Mouse (Mus musculus) megakaryocyte, embryonic 14.5 days (primary cell): ENCODE measurements around the gene Cbfa2t3. TPM values are rescaled to one million over a fixed set of nuclear protein-coding genes. Genes with fewer than 3 reads are reported as not detected.

Experiments used
- H3K27me3 ChIP-seq: replicated peaks from 2 replicates; pipeline ENCODE3; 2012; ENCODE audit warnings: inconsistent platforms
- H3K36me3 ChIP-seq: replicated peaks from 2 replicates; pipeline ENCODE3; 2012; ENCODE audit warnings: low read length, inconsistent platforms, mixed read lengths
- H3K4me1 ChIP-seq: 2 replicates; pipeline ENCODE4 v1.6.1; 2012; ENCODE audit warnings: inconsistent platforms
- H3K4me3 ChIP-seq: replicated peaks from 2 replicates; pipeline ENCODE3; 2012; ENCODE audit warnings: moderate library complexity, mild to moderate bottlenecking, inconsistent platforms
- H3K9me3 ChIP-seq: 2 replicates; pipeline ENCODE4 v1.6.1; 2012; ENCODE audit warnings: inconsistent platforms
- FLI1 ChIP-seq: IDR thresholded peaks from 2 replicates; pipeline ENCODE4 v1.6.1; 2012; ENCODE audit warnings: low read length, inconsistent platforms, mixed read lengths
- GATA1 ChIP-seq: IDR thresholded peaks from 3 replicates; pipeline ENCODE4 v1.6.1; 2012; ENCODE audit warnings: mixed read lengths, low read length, inconsistent platforms, borderline replicate concordance
- polyA plus RNA-seq: library from polyadenylated mRNA; stranded (reverse); fragments of >175 nt; gene quantifications from 2 replicates; pipeline ENCODE4 v1.2.3, GENCODE M21; 2012; ENCODE audit warnings: low replicate concordance; ENCODE audit not compliant: insufficient read depth

Gene Cbfa2t3
- polyA plus RNA-seq, 1 experiment: 54.9 TPM

DNA sequence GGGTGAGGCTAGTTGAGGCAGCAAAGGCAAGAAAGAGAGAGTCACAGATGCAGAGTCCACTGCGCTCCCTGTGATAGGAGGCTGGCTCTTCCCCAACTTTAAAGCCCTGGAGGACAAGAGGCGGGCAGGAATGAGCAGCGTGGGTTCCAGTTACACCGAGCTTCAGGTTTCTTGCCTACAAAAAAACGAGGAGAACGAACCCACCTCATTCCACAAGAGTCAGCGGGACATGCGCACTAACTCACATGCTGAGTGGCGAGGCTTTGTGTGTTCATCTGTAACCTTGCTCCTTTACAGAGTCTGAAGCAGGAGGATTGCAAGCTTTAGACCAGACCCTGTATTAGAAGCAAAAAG, 40.1 kb downstream of the Cbfa2t3 start:
- Histone ChIP-seq H3K9me3 (no peaks in the 10 kb centered on the region), H3K27me3 (no peaks in the 10 kb centered on the region), H3K4me3 (peak overlapping the region; percentile 3), H3K36me3 (peaks cover 100% of the 10 kb centered on the region), H3K4me1 (peaks cover 99% of the 10 kb centered on the region)
- TF ChIP-seq FLI1 (no peak), GATA1 (no peak)

DNA sequence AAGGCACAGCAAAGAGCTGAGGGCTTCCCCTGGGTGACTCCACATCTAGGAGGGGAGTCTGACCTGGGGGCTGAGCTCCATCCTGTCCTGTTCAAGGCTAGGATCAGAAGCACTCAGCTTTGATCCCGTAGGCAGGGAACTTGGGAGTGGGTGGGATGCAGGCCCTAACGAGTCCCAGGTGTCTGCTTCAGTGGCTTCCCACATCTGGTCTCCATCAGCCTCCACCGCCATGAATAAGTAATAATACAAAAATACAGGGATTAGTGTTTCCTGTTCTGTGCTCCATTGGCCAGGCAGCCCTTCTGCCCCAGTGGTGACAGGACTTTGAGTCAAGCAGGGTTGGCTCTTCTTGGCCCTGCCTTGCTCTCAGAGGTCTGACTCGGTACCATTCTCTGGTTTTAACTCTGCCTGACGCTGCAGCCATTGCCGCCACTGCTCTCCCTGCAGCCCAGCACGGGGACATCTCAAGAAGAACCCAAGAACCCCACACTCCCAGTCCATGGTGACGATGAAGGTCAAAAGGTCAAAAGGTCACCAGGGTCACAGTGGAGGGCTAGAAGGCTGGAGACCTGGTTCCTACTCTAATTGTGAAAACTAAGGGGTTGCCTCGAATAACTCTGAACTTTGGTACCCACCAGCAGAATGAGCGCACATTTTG, 40.6 kb downstream of the Cbfa2t3 start:
- peaks cover 100% of the 10 kb centered on the region for H3K36me3 ChIP-seq
- H3K4me3 ChIP-seq: no peak overlapping the region
- H3K27me3 ChIP-seq: no peaks in the 10 kb centered on the region
- no peaks in the 10 kb centered on the region for H3K9me3 ChIP-seq
- peaks cover 99% of the 10 kb centered on the region for H3K4me1 ChIP-seq
- no peak for TF ChIP-seq FLI1
- TF ChIP-seq GATA1: no peak

DNA sequence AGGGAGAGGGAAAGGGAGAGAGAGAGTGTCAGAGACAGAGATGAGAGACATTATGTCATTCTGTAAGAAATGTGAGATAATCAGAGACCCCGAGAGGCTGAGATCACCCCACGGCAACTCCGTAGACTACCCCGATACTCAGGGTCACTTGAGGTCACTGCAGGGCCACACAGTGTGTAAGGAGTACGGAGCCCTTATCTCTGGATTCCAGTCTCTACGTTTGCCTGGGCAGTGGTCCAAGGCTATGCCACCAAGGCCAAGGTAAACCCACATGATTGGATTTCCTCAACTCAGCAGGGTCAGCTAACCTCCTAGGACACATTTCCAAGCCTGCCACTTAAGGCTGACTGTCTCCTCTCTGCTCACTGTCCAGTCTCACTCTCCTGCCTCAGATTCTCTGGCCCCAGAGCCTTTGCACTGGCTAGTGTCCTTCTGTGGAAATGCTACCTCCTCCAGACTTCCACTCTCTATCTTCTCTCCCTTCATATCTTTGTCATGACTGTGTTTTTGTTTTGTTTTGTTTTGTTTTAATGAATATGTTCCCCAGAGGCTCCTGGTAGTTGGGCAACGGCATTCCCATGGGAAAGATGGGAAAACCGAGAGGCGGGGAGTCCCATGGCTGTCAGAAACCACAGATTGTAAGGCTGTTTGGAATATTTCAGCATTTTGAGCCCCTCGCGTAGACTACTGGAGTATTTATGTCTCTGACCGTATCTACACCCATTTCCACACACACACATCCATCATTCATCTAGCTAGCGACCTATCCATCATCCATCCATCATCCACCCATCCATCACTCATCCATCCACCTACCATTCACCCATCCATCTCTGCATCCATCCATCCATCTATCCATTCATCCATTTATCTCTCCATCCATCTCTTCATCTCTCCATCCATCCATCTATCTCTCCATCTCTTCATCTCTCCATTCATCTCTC, 42.6 kb downstream of the Cbfa2t3 start:
- H3K4me1 ChIP-seq: peaks cover 99% of the 10 kb centered on the region
- no peaks in the 10 kb centered on the region for H3K9me3 ChIP-seq
- H3K27me3 ChIP-seq: no peaks in the 10 kb centered on the region
- TF ChIP-seq FLI1 (no peak), GATA1 (no peak)
- peak overlapping the region; percentile 13 for H3K4me3 ChIP-seq
- peaks cover 100% of the 10 kb centered on the region for H3K36me3 ChIP-seq

DNA sequence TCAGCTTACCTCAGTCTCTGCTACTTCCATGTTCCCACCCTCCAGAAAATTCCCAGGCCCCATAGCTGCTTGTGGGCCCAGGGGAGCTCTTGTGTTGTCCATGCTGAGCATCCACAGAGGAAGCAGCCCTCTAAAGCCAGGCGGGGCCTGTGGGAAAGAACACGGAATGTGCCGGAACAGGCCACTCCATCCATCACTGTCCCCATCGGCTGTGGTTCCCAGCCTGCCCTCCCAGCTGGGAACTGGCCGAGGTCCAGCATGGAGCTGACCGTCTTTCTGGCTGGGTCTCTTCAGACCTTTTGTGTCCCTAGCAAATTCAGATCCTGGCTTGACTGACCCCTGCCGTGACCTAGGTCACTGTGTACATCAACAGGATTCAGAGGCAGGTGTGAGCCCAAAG, 44.1 kb downstream of the Cbfa2t3 start:
- Histone ChIP-seq H3K4me3 (no peak overlapping the region), H3K4me1 (peaks cover 100% of the 10 kb centered on the region), H3K36me3 (peaks cover 100% of the 10 kb centered on the region), H3K27me3 (no peaks in the 10 kb centered on the region), H3K9me3 (no peaks in the 10 kb centered on the region)
- no peak for TF ChIP-seq GATA1

DNA sequence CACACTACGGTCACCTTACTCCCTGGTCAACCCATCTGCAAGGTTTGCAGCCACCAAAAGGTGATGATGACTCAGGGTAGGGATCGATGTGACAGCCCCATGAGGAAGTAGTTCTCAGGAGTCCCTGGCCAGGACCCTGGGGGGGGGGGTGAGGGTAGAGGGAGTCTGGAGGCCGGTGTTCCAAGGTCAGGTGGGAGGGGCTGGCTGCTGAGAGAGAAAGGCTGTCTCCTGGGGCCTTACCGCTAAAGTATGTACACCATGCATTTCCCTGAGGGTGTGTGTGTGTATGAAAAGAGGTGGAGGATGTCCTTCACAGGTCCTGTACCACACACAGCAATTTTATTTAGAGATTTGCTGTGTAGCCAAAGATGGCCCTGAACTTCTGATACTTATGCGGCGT, 46.3 kb downstream of the Cbfa2t3 start:
- Histone ChIP-seq H3K27me3 (no peaks in the 10 kb centered on the region), H3K4me1 (peaks cover 98% of the 10 kb centered on the region), H3K9me3 (no peaks in the 10 kb centered on the region), H3K4me3 (no peak overlapping the region), H3K36me3 (peaks cover 100% of the 10 kb centered on the region)
- no peak for TF ChIP-seq FLI1
- TF ChIP-seq GATA1: no peak

DNA sequence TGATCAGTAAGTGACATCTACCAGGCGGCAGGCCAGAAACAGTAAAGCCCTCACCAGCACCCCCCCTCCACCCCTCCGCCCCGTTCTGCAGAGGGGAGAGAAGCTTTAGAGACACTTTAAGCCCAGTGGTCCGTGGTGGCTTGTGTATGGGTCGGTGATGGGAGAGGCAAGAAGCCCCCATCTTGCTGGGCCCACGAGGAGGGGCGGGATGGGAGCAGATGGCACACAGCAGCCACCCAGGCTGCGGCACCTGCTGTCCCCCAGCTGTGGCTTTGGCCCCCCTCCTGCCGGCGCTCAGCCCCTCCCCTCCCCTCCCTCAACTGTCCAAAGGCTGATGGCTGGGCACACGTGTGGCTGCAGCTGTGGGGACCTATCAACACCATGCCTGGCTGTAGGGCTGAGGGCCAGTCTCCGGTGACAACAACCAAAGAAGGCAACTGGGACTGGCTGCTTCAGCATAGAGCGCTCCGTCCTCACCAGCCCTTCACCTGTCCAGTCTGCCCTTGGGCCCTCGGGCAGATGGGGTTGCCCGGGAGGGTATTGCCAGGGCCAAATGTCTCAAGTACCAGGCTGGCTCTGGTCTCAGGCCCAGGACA, 47.5 kb downstream of the Cbfa2t3 start:
- Histone ChIP-seq H3K4me1 (peaks cover 93% of the 10 kb centered on the region), H3K9me3 (no peaks in the 10 kb centered on the region), H3K4me3 (no peak overlapping the region), H3K27me3 (no peaks in the 10 kb centered on the region), H3K36me3 (peaks cover 99% of the 10 kb centered on the region)
- TF ChIP-seq FLI1: no peak
- no peak for TF ChIP-seq GATA1

DNA sequence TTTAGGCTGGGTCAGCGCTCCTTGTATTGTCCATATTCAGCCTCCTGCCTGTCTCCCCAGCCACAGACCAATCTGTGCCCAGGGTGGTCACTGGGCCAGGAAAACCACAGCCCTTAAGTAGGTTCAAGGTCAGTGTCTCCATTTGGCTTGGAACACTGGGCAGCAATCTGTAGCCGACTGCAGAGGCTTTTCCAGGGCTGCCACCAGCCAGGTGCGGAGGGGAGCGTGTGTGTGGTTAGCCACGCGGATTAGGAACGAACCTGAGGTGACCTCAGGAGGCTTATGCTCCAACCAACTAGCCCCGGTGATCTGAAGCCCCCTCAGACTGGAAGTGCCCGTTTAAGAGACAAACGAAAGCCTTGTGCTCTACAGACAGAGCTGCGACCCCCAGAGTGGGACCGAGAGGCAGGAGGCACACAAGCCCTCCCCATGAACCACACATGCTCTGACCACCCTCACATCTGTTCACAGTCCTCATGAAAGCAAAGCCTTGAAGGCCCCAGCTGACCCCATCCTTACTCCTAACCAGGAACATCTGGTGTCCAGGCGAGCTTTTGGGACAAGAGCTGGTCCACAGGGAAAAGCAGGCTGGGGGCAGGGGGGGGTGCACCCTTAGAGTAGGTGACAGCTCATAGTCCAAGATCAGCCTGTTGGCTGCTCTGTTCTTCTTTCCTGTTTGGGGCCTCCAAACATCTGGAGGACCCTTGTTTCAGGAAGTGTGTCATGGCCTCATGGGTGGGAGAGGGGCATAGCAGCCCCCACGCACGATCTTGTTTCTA, 50.5 kb downstream of the Cbfa2t3 start:
- Histone ChIP-seq H3K9me3 (no peaks in the 10 kb centered on the region), H3K36me3 (peaks cover 99% of the 10 kb centered on the region), H3K4me3 (no peak overlapping the region), H3K4me1 (peaks cover 93% of the 10 kb centered on the region), H3K27me3 (no peaks in the 10 kb centered on the region)
- TF ChIP-seq GATA1 (no peak), FLI1 (no peak)

DNA sequence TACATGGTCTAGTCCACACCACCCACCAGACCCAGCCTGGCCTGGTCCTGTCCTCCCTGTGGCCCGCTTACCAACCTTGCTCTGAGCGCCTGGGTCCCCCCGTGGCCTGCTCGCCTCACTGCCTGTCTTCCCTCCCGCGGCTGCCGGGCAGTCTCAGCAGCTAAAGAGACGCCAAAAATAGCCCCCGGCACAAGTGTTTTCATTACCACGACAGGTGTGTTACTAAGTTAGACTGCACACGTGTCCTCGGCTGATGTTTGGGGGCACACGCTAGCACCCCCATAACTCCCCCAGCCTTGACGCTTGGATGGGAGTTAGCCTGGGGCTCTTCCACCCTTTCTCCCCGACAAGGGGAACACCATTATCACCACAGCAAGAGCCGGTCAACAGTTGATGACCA, 52.6 kb downstream of the Cbfa2t3 start:
- H3K4me1 ChIP-seq: peaks cover 87% of the 10 kb centered on the region
- TF ChIP-seq FLI1 (no peak), GATA1 (no peak)
- no peaks in the 10 kb centered on the region for H3K9me3 ChIP-seq
- peaks cover 99% of the 10 kb centered on the region for H3K36me3 ChIP-seq
- no peaks in the 10 kb centered on the region for H3K27me3 ChIP-seq
- no peak overlapping the region for H3K4me3 ChIP-seq

DNA sequence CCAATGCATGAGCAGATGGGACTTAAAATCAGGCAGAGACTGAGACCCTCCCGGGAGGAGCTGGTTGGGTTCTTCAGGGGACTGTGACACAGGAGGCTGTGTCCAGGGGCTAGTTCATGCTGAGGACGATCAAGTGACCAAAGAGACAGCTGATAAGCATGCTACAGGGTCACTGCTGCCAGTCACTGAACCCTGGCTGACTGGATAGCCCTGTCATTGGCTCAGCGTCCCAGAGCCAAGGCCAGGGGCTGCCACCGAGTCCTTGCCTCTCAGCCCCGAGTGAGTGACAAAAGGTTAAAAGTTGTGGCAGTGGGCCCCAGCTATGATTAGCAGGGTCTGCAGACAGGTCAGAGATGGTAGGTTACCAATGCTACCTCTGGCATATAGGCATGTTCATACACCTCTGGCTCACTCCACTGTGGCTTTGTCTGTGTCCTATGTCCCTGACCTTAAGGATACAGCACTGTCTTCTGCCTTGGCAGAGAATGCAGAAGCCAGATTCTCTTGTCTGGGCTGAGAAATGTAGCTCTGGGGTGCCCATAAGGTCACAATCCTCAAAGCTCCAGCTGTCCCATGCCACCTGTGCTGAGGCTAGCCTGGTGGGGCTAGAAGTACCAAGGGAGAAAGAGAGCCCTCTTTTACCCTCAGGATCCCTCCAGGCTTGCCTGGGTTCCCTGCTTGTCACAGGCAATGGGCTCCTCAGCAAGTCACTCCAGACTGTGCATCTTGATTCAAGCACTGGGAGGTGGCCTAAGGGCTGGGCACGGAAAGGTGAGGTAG, 54.5 kb downstream of the Cbfa2t3 start:
- no peaks in the 10 kb centered on the region for H3K27me3 ChIP-seq
- TF ChIP-seq FLI1 (no peak), GATA1 (no peak)
- no peaks in the 10 kb centered on the region for H3K9me3 ChIP-seq
- peaks cover 74% of the 10 kb centered on the region for H3K4me1 ChIP-seq
- H3K36me3 ChIP-seq: peaks cover 99% of the 10 kb centered on the region
- H3K4me3 ChIP-seq: no peak overlapping the region
